In the genomic region with DNA sequence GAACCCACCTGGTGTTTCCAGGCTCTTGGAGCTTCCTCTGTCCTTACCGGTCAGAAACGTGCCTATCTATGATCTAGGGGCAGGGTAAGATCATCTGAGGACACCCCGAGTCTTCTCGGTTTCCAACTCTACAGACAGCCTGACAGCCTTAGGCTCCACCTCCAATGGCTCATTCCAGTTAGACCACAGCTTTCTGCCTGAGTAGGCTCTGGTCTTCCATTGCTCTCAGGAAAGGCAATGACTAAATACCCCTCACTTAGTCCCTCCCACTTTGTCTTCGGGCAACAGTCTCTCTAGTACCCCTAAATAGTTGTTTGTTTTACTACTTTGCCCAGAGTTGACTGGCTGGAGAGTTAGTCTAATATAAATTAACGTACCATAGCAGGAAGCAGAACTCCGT, we compare ENCODE assay signal across 30 mouse cellular contexts. TPM values are rescaled to one million over a fixed set of nuclear protein-coding genes. Genes with fewer than 3 reads are reported as not detected.
DNase-seq lines count a peak whose midpoint lies in the region; ATAC-seq and TF ChIP-seq lines count a peak whose summit lies in the region.
"Had no signal": no experiment of that assay in that cellular context is flagged by ENCODE, and none has a peak within 500 bp of the region (broad histone marks: within the 10 kb centered on the region; RNA-seq: fewer than 3 reads in every experiment).

No protein-coding gene starts in this region.

- WGBS in kidney, embryonic 16.5 days: 43% methylated on average over 7 of the region's 7 CpGs
- 51% methylated on average over 7 of the region's 7 CpGs for WGBS in thymus, adult 2 months

- H3K9ac ChIP-seq in kidney, embryonic 16.5 days (replicated peaks; ENCODE audit: low read length): no peak overlapping the region
- H3K9ac ChIP-seq: embryonic facial prominence, embryonic 13.5 days; forebrain, embryonic 13.5 days; hindbrain, embryonic 13.5 days had no signal

- TF ChIP-seq CTCF in G1E (IDR thresholded peaks at IDR 0.05; ENCODE audit: low read depth, low read length): no peak
- no peak for TF ChIP-seq CTCF in thymus, adult 2 months (IDR thresholded peaks at IDR 0.05; ENCODE audit: borderline replicate concordance, control insufficient read depth, extremely low read depth, insufficient read depth, low read length, poor library complexity)

- no peaks in the 10 kb centered on the region for H3K27me3 ChIP-seq in kidney, embryonic 16.5 days (ENCODE audit: insufficient read depth, low read length)
- H3K27me3 ChIP-seq in G1E (ENCODE audit: insufficient read depth, low read length): no peaks in the 10 kb centered on the region
- no peaks in the 10 kb centered on the region for H3K27me3 ChIP-seq in thymus, adult 2 months (ENCODE audit: control insufficient read depth, insufficient read depth, low read length)
- H3K27me3 ChIP-seq: embryonic facial prominence, embryonic 13.5 days; forebrain, embryonic 13.5 days; hindbrain, embryonic 13.5 days had no signal

- no peak overlapping the region for H3K4me2 ChIP-seq in kidney, embryonic 16.5 days (replicated peaks; ENCODE audit: low read depth, low read length)
- H3K4me2 ChIP-seq: embryonic facial prominence, embryonic 13.5 days; forebrain, embryonic 13.5 days; heart, embryonic 11.5 days; hindbrain, embryonic 13.5 days had no signal

- peak; percentile 52; the same call in 1 of the 2 replicates for ATAC-seq in kidney, embryonic 16.5 days (ENCODE audit: low FRiP score, low TSS enrichment)
- peak; percentile 81 for ATAC-seq in G1E (ENCODE audit: extremely low read depth, insufficient number of reproducible peaks, low FRiP score, poor library complexity, severe bottlenecking)
- peak; percentile 57 for ATAC-seq in common myeloid progenitor, adult 5-6 weeks (replicated peaks; ENCODE audit: low read depth, poor library complexity, severe bottlenecking)
- peak; percentile 31; the same call in 1 of the 2 replicates for ATAC-seq in megakaryocyte-erythroid progenitor cell, adult 5-6 weeks (replicated peaks; ENCODE audit: low FRiP score, low TSS enrichment, poor library complexity, severe bottlenecking)
- ATAC-seq: CD4-positive, CD25-positive, alpha-beta regulatory T cell, adult 4 months; forebrain, embryonic 13.5 days; forebrain, embryonic 16.5 days; hindbrain, embryonic 16.5 days had no signal

- no peak for TF ChIP-seq POLR2A in thymus, adult 2 months (IDR thresholded peaks at IDR 0.05; ENCODE audit: control insufficient read depth, extremely low read depth, insufficient read depth, low read length, poor library complexity)

- no peak for DNase-seq in kidney, adult 18-20 months
- peak; percentile 58 for DNase-seq in G1E (ENCODE audit: low spot score)
- DNase-seq in thymus, adult 2 months: no peak
- no peak for DNase-seq in right cerebral cortex, postnatal 14 days
- DNase-seq: adrenal gland, adult 2 months; adrenal gland, postnatal 14 days; cerebellum, adult 11 months; cerebellum, adult 2 months; cerebellum, adult 9-11 months; cerebellum, postnatal 25 days; embryo, embryonic 11 days; gastrocnemius, postnatal 10 days; gastrocnemius, postnatal 36 days; heart, adult 11 months; heart, postnatal 36 days had no signal

- H3K27ac ChIP-seq in kidney, embryonic 16.5 days (ENCODE audit: low read length): 0 out of 2 replicates have a peak overlapping the region, but pooled peaks have one; percentile 5
- H3K27ac ChIP-seq in thymus, adult 2 months (ENCODE audit: control insufficient read depth, insufficient read depth, low read length): no peak overlapping the region
- H3K27ac ChIP-seq: embryonic facial prominence, embryonic 10.5 days; embryonic facial prominence, embryonic 13.5 days; forebrain, embryonic 10.5 days; forebrain, embryonic 13.5 days; hindbrain, embryonic 10.5 days; hindbrain, embryonic 13.5 days had no signal

- H3K9me3 ChIP-seq in kidney, embryonic 16.5 days (ENCODE audit: low read length): no peaks in the 10 kb centered on the region
- H3K9me3 ChIP-seq in G1E (replicated peaks): no peaks in the 10 kb centered on the region
- H3K9me3 ChIP-seq: embryonic facial prominence, embryonic 10.5 days; embryonic facial prominence, embryonic 13.5 days; forebrain, embryonic 10.5 days; forebrain, embryonic 13.5 days; hindbrain, embryonic 10.5 days; hindbrain, embryonic 13.5 days had no signal

- H3K4me1 ChIP-seq in kidney, embryonic 16.5 days (ENCODE audit: insufficient read depth, low read length): 0 out of 2 replicates have a peak, but pooled peaks cover 4% of the 10 kb centered on the region
- H3K4me1 ChIP-seq in G1E (ENCODE audit: insufficient read depth, low read depth, low read length): peaks cover 34% of the 10 kb centered on the region
- peaks cover 15% of the 10 kb centered on the region for H3K4me1 ChIP-seq in thymus, adult 2 months (replicated peaks; ENCODE audit: control insufficient read depth, insufficient read depth, low read length)
- H3K4me1 ChIP-seq: forebrain, embryonic 10.5 days had no signal

- 0 out of 2 replicates have a peak, but pooled peaks cover 5% of the 10 kb centered on the region for H3K36me3 ChIP-seq in kidney, embryonic 16.5 days (ENCODE audit: insufficient read depth, low read length)
- peaks cover 20% of the 10 kb centered on the region for H3K36me3 ChIP-seq in G1E (replicated peaks)
- peaks cover 2% of the 10 kb centered on the region; the same call in 1 of the 2 replicates for H3K36me3 ChIP-seq in thymus, adult 2 months (ENCODE audit: control insufficient read depth, insufficient read depth, low read length)
- H3K36me3 ChIP-seq: embryonic facial prominence, embryonic 10.5 days had no signal

- H3K4me3 ChIP-seq in kidney, embryonic 16.5 days (ENCODE audit: low read length): no peak overlapping the region
- no peak overlapping the region for H3K4me3 ChIP-seq in G1E (ENCODE audit: low read depth, low read length)
- H3K4me3 ChIP-seq in thymus, adult 2 months (ENCODE audit: control insufficient read depth, insufficient read depth, low read length): no peak overlapping the region
- H3K4me3 ChIP-seq: embryonic facial prominence, embryonic 10.5 days; embryonic facial prominence, embryonic 13.5 days; forebrain, embryonic 10.5 days; forebrain, embryonic 13.5 days; hindbrain, embryonic 10.5 days; hindbrain, embryonic 13.5 days had no signal

RNA-seq across cellular contexts. Expression of a gene that starts 30.8 kb away (rescaled TPM):
- 2.9 and 3.4 TPM in 2 replicates for polyA plus RNA-seq in kidney, embryonic 16.5 days (2015; fragmentation: Nextera tagmentation; extraction: Ambion mirVana)
- total RNA-seq in G1E (2014; fragmentation: Nextera tagmentation) (4.8 and 11.9 TPM in 2 replicates), G1E (2017) (0.05 and 0.17 TPM in 2 replicates)
- polyA plus RNA-seq in G1E (2012): 1.1 and 1.5 TPM in 2 replicates
- 14.6 and 40.0 TPM in 2 replicates for total RNA-seq in common myeloid progenitor, adult 5-6 weeks (2017)
- 1.6 and 3.9 TPM in 2 replicates for total RNA-seq in megakaryocyte-erythroid progenitor cell, adult 5-6 weeks (2014; fragmentation: Nextera tagmentation)
- total RNA-seq in megakaryocyte-erythroid progenitor cell, adult 5-6 weeks (2017): 3.2 and 3.9 TPM in 2 replicates
- polyA plus RNA-seq in thymus, adult 2 months (2012; rRNA removed): 10.4 and 11.4 TPM in 2 replicates
- total RNA-seq: gastrocnemius, postnatal 36 days had no signal
- polyA plus RNA-seq: C2C12; embryonic facial prominence, embryonic 10.5 days; forebrain, embryonic 13.5 days; heart, embryonic 14.5 days had no signal

Comparison
In these comparisons a context has a peak if more than half of its experiments do, and no peak if none do; other contexts are left out.
1. ATAC-seq: peak in every context shown above with its lines; median percentile 81 in G1E; 57 in common myeloid progenitor, adult 5-6 weeks; 52 in kidney, embryonic 16.5 days; 31 in megakaryocyte-erythroid progenitor cell, adult 5-6 weeks.